Mouse (Mus musculus) adrenal gland (tissue): ENCODE measurements around the gene Mgmt.

Experiments used
- intact Hi-C: fragments of 180-260 bp; cut with DNase I; formaldehyde crosslinking; loops from one replicate; pipeline ENCODE4 v1.15.1; 2025

Mgmt gene

GRCm38 (mm10) chr7:137001215-137001614, 106.8 kb downstream of the Mgmt start:
- intact Hi-C loops = no loop called here

GRCm38 (mm10) chr7:137001783-137002182, 107.4 kb downstream of the Mgmt start:
- intact Hi-C loops = no loop called here

GRCm38 (mm10) chr7:137002431-137002830, 108.0 kb downstream of the Mgmt start:
- intact Hi-C loops = no loop called here

GRCm38 (mm10) chr7:137005293-137005692, 110.9 kb downstream of the Mgmt start:
- intact Hi-C loops = no loop called here

GRCm38 (mm10) chr7:137008321-137008720, 113.9 kb downstream of the Mgmt start:
- intact Hi-C loops = no loop called here

GRCm38 (mm10) chr7:137009732-137010275, 115.4 kb downstream of the Mgmt start:
- intact Hi-C loops = no loop called here

GRCm38 (mm10) chr7:137010451-137010850, 116.0 kb downstream of the Mgmt start:
- intact Hi-C loops = no loop called here

- intact Hi-C loops = no loop called here
Measured at GRCm38 (mm10) chr7:137012687-137013086, 118.3 kb downstream of the Mgmt start.

GRCm38 (mm10) chr7:137013433-137013832, 119.0 kb downstream of the Mgmt start:
- intact Hi-C loops = no loop called here

- intact Hi-C loops = no loop called here
Measured at GRCm38 (mm10) chr7:137018614-137019013, 124.2 kb downstream of the Mgmt start.

GRCm38 (mm10) chr7:137020195-137020594, 125.8 kb downstream of the Mgmt start:
- intact Hi-C loops = no loop called here

- intact Hi-C loops = no loop called here
Measured at GRCm38 (mm10) chr7:137030789-137031188, 136.4 kb downstream of the Mgmt start.

GRCm38 (mm10) chr7:137033177-137033576, 138.8 kb downstream of the Mgmt start:
- intact Hi-C loops = no loop called here

GRCm38 (mm10) chr7:137034986-137035385, 140.6 kb downstream of the Mgmt start:
- intact Hi-C loops = no loop called here

- intact Hi-C loops = no loop called here
Measured at GRCm38 (mm10) chr7:137035916-137036315, 141.5 kb downstream of the Mgmt start.

- intact Hi-C loops = no loop called here
Measured at GRCm38 (mm10) chr7:137037471-137037870, 143.1 kb downstream of the Mgmt start.

GRCm38 (mm10) chr7:137037872-137038271, 143.5 kb downstream of the Mgmt start:
- intact Hi-C loops = no loop called here

- intact Hi-C loops = no loop called here
Measured at GRCm38 (mm10) chr7:137038311-137038945, 144.0 kb downstream of the Mgmt start.

- intact Hi-C loops = no loop called here
Measured at GRCm38 (mm10) chr7:137038946-137039320, 144.5 kb downstream of the Mgmt start.

- intact Hi-C loops = no loop called here
Measured at GRCm38 (mm10) chr7:137040646-137041045, 146.2 kb downstream of the Mgmt start.

- intact Hi-C loops = no loop called here
Measured at GRCm38 (mm10) chr7:137046891-137047290, 152.5 kb downstream of the Mgmt start.

GRCm38 (mm10) chr7:137048086-137048922, 153.9 kb downstream of the Mgmt start:
- intact Hi-C loops = no loop called here
